In the genomic region with DNA sequence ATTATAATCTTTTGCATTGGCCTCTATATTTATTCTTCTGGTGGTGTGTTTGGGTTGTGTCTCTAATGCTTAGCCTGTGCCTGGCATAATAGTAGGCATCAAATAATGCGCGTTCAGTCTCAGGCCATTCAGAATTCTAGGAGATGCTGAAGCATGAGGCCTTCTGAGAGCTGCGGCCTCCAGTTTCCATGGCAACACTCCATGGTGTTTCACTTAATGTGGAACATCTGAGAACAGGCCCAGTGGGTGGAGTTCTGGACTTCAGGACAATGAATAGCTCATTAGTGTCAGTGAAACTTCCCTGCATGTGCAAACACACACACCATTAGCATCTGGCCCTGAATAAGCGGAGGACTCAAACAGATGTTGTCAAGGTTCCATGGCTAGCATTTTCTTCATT, we compare ENCODE assay signal across 8 mouse cellular contexts.
A peak's percentile ranks its signal among the peaks of the same experiment; 100 is the strongest.
DNase-seq lines count a peak whose midpoint lies in the region.

No protein-coding gene starts in this region.

- intact Hi-C loops in left cerebral cortex, postnatal 4 days (cut with DNase I), result no loop called here

- DNase-seq in ES-CJ7 (ENCODE audit: low read depth, low spot score), result peak; percentile 15
- DNase-seq in embryo, embryonic 9.5 days (ENCODE audit: extremely low spot score), result peak; percentile 68
- peak; percentile 17 to 48 for DNase-seq in gastrocnemius, postnatal 4 days (ENCODE audit: low spot score in 2 of 2)
- peak; percentile 34 for DNase-seq in left cerebral cortex, postnatal 4 days
- peak; percentile 74 to 88 for DNase-seq in right cerebral cortex, postnatal 10 days (ENCODE audit: low spot score in 2 of 2)
- DNase-seq in spleen, postnatal 14 days (ENCODE audit: low spot score in 2 of 2), result no peak
- no peak for DNase-seq in adrenal gland, adult 18-20 months (ENCODE audit: low spot score in 2 of 2)
- no peak for DNase-seq in spleen, adult 12 weeks (ENCODE audit: low spot score)

Comparison
In these comparisons a context has a peak if more than half of its experiments do, and no peak if none do; other contexts are left out.
1. DNase-seq: peak in ES-CJ7 (single experiment), embryo, embryonic 9.5 days (single experiment), gastrocnemius, postnatal 4 days (2 of 2), left cerebral cortex, postnatal 4 days (single experiment) and right cerebral cortex, postnatal 10 days (2 of 2); none in spleen, postnatal 14 days (0 of 2), adrenal gland, adult 18-20 months (0 of 2) and spleen, adult 12 weeks (single experiment).